16 mouse cellular contexts compared by ENCODE assay signal in the genomic region with DNA sequence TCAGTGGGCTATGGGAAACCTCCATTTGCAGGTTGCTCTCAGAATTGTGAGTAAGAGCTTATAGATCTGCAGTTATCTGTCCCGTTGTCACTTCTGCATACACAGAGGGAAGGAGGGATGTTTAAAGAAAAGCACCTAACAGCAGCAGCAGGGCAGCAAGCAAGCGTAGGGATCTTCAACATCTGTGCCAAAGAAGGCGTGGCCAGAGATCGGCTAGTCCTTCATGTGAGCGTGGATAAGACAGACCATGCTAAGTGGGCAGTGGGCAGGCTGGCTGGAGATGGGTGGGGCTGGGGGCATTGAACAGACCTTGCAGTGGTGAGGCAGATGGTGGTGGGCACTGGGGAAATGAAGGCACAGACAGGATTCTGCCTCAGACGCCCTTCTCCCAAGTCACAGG.
"Had no signal": no experiment of that assay in that cellular context is flagged by ENCODE, and none has a peak within 500 bp of the region (broad histone marks: within the 10 kb centered on the region; RNA-seq: fewer than 3 reads in every experiment).

No protein-coding gene starts in this region.

- H3K27ac ChIP-seq: macrophage; midbrain, embryonic 13.5 days; midbrain, embryonic 15.5 days; neural tube, embryonic 12.5 days; stomach, embryonic 15.5 days; stomach, postnatal 0 days had no signal

- H3K9ac ChIP-seq: liver, postnatal 0 days; midbrain, embryonic 13.5 days; midbrain, embryonic 15.5 days; neural tube, embryonic 12.5 days; stomach, embryonic 15.5 days had no signal

- H3K4me1 ChIP-seq: midbrain, embryonic 15.5 days; neural tube, embryonic 12.5 days; stomach, embryonic 15.5 days had no signal

- ATAC-seq: liver, postnatal 0 days; midbrain, embryonic 13.5 days; midbrain, embryonic 15.5 days had no signal

- H3K4me3 ChIP-seq: megakaryocyte, embryonic 14.5 days; midbrain, embryonic 13.5 days; midbrain, embryonic 15.5 days; neural tube, embryonic 12.5 days; stomach, embryonic 15.5 days had no signal

- H3K9me3 ChIP-seq: megakaryocyte, embryonic 14.5 days; midbrain, embryonic 13.5 days; midbrain, embryonic 15.5 days; neural tube, embryonic 12.5 days; stomach, embryonic 15.5 days had no signal

- H3K4me2 ChIP-seq: midbrain, embryonic 11.5 days; midbrain, embryonic 13.5 days; midbrain, embryonic 15.5 days; neural tube, embryonic 12.5 days; stomach, embryonic 15.5 days had no signal

- H3K27me3 ChIP-seq: midbrain, embryonic 13.5 days; midbrain, embryonic 15.5 days; neural tube, embryonic 12.5 days; stomach, embryonic 15.5 days had no signal

- DNase-seq: liver, postnatal 0 days; lung, adult 2 months; lung, postnatal 10 days; lung, postnatal 36 days; right cerebral cortex, postnatal 14 days; thymus, adult 2 months; thymus, postnatal 25 days; thymus, postnatal 4 days had no signal

- H3K36me3 ChIP-seq: midbrain, embryonic 15.5 days; stomach, embryonic 15.5 days had no signal
